Mouse (Mus musculus) thymus, adult 2 months (tissue): Measurements from ENCODE around the gene Cmas. TPM values are rescaled to one million over a fixed set of nuclear protein-coding genes. Genes with fewer than 3 reads are reported as not detected.

ENCODE experiments used
- DNase-seq: peaks from one replicate; pipeline ENCODE4 v3.0.0; 2021
- H3K27ac ChIP-seq: fragments of 200-500 bp; 2 replicates; pipeline ENCODE4 v1.5.1; 2012; ENCODE audit warnings: low read length, control low read depth; ENCODE audit not compliant: control insufficient read depth, insufficient read depth
- H3K27me3 ChIP-seq: fragments of 200-500 bp; 2 replicates; pipeline ENCODE4 v1.6.1; 2012; ENCODE audit warnings: mild to moderate bottlenecking, low read length, moderate library complexity, mixed read lengths; ENCODE audit not compliant: control insufficient read depth, insufficient read depth
- H3K36me3 ChIP-seq: fragments of 200-500 bp; 2 replicates; pipeline ENCODE4 v1.6.1; 2012; ENCODE audit warnings: mild to moderate bottlenecking, low read length, moderate library complexity; ENCODE audit not compliant: control insufficient read depth, insufficient read depth
- H3K4me1 ChIP-seq: fragments of 200-500 bp; replicated peaks from 2 replicates; pipeline ENCODE4 v1.6.1; 2012; ENCODE audit warnings: low read length; ENCODE audit not compliant: control insufficient read depth, insufficient read depth
- H3K4me3 ChIP-seq: fragments of 200-500 bp; 2 replicates; pipeline ENCODE4 v1.5.1; 2012; ENCODE audit warnings: mild to moderate bottlenecking, low read length, control low read depth, moderate library complexity; ENCODE audit not compliant: control insufficient read depth, insufficient read depth
- CTCF ChIP-seq: fragments of 200-500 bp; IDR thresholded peaks from 2 replicates; pipeline ENCODE4 v1.5.1; 2012; ENCODE audit warnings: mild to moderate bottlenecking, control low read depth, low read length, moderate library complexity, borderline replicate concordance; ENCODE audit not compliant: control insufficient read depth, poor library complexity, insufficient read depth; ENCODE audit errors: extremely low read depth
- POLR2A ChIP-seq: fragments of 200-500 bp; IDR thresholded peaks from 2 replicates; pipeline ENCODE4 v1.6.1; 2012; ENCODE audit warnings: mild to moderate bottlenecking, low read length, control low read depth, moderate library complexity; ENCODE audit not compliant: control insufficient read depth, poor library complexity, insufficient read depth; ENCODE audit errors: extremely low read depth
- WGBS: fragments of 180-500 bp; shearing (Covaris S2); methylation state at CpG from one replicate; pipeline ENCODE4 v1.1.7; 2018; 5-methylcytosine and 5-hydroxymethylcytosine counted together
- polyA plus RNA-seq: library from polyadenylated mRNA; depleted of rRNA; stranded (reverse); fragments of >200 nt; gene quantifications from 2 replicates; pipeline ENCODE4 v1.2.3, GENCODE M21; 2012

Cmas gene
- polyA plus RNA-seq, 1 experiment = 25.5 TPM

GRCm38 (mm10) chr6:142804402-142804801 lies 47.9 kb downstream of the Cmas start, which contains the start of gene Sult6b2:
Sult6b2 (minus strand) TSS chr6:142804502.
- no peak within 1 kb of the TSS for H3K27ac ChIP-seq
- H3K4me3 ChIP-seq = no peak within 1 kb of the TSS
- TF ChIP-seq CTCF (no peak), POLR2A (no peak)
- DNase-seq = no peak
- no peaks in the 10 kb centered on the region for H3K27me3 ChIP-seq
- H3K36me3 ChIP-seq = no peaks in the 10 kb centered on the region
- 0 out of 2 replicates have a peak, but pooled peaks cover 2% of the 10 kb centered on the region for H3K4me1 ChIP-seq

- no peak overlapping the region for H3K27ac ChIP-seq
- H3K36me3 ChIP-seq = no peaks in the 10 kb centered on the region
- H3K27me3 ChIP-seq = no peaks in the 10 kb centered on the region
- WGBS = 56% methylated on average over 4 of the region's 4 CpGs
- no peak for DNase-seq
- H3K4me1 ChIP-seq = 0 out of 2 replicates have a peak, but pooled peaks cover 2% of the 10 kb centered on the region
- H3K4me3 ChIP-seq = no peak overlapping the region
- TF ChIP-seq CTCF (no peak), POLR2A (no peak)
Observed at GRCm38 (mm10) chr6:142806326-142806725, 49.8 kb downstream of the Cmas start.

- TF ChIP-seq POLR2A = no peak
- TF ChIP-seq CTCF = no peak
- no peak for DNase-seq
- H3K4me3 ChIP-seq = no peak overlapping the region
- H3K36me3 ChIP-seq = no peaks in the 10 kb centered on the region
- H3K27me3 ChIP-seq = no peaks in the 10 kb centered on the region
- H3K4me1 ChIP-seq = peaks cover 2% of the 10 kb centered on the region; the same call in 1 of the 2 replicates
- 39% methylated on average over 6 of the region's 6 CpGs for WGBS
- H3K27ac ChIP-seq = no peak overlapping the region
Observed at GRCm38 (mm10) chr6:142809373-142810098, 53.0 kb downstream of the Cmas start.

GRCm38 (mm10) chr6:142810239-142810638 lies 53.8 kb downstream of the Cmas start:
- no peak for DNase-seq
- TF ChIP-seq CTCF (no peak), POLR2A (no peak)
- no peak overlapping the region for H3K4me3 ChIP-seq
- no peak overlapping the region for H3K27ac ChIP-seq
- no peaks in the 10 kb centered on the region for H3K27me3 ChIP-seq
- peaks cover 2% of the 10 kb centered on the region; the same call in 1 of the 2 replicates for H3K4me1 ChIP-seq
- H3K36me3 ChIP-seq = no peaks in the 10 kb centered on the region
- WGBS = 25% methylated on average over 6 of the region's 6 CpGs

GRCm38 (mm10) chr6:142812969-142813368 lies 56.5 kb downstream of the Cmas start:
- no peaks in the 10 kb centered on the region for H3K36me3 ChIP-seq
- TF ChIP-seq POLR2A (no peak), CTCF (no peak)
- no peak overlapping the region for H3K4me3 ChIP-seq
- no peak for DNase-seq
- H3K27me3 ChIP-seq = no peaks in the 10 kb centered on the region
- WGBS = 87% methylated on average over 5 of the region's 5 CpGs
- no peak overlapping the region for H3K27ac ChIP-seq
- H3K4me1 ChIP-seq = peaks cover 2% of the 10 kb centered on the region; the same call in 1 of the 2 replicates

GRCm38 (mm10) chr6:142814011-142814410 lies 57.5 kb downstream of the Cmas start:
- Histone ChIP-seq H3K27ac (no peak overlapping the region), H3K36me3 (no peaks in the 10 kb centered on the region), H3K27me3 (no peaks in the 10 kb centered on the region), H3K4me1 (peaks cover 2% of the 10 kb centered on the region; the same call in 1 of the 2 replicates), H3K4me3 (no peak overlapping the region)
- TF ChIP-seq POLR2A = no peak
- TF ChIP-seq CTCF = no peak
- WGBS = 90% methylated on average over 10 of the region's 10 CpGs
- DNase-seq = no peak
